Mouse (Mus musculus): ENCODE data around the gene Exo5. TPM values are rescaled to one million over a fixed set of nuclear protein-coding genes. Genes with fewer than 3 reads are reported as not detected.

Gene Exo5
- polyA plus RNA-seq, 1 experiment from 2014 or later, result 27.2 TPM

DNA sequence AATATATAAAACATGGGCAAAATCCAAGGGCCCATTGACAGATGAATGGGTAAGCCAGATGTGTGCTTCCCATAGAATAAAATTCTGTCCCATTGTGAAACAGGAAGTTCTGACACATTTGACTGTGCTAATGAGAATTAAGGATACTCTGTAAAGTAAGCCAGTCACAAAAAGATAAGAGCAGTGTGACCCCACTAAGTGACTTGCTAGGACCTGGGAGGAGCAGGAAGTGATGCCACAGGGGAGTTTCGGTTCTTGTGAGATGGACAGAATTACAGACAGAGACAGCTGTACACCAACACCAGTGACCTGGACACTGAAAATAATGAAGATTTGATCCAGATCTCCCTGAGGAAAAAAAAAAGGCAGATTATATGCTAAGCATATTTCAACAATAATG lies 11.0 kb downstream of the Exo5 start:
- no peaks in the 10 kb centered on the region for H3K27me3 ChIP-seq (ENCODE audit: control insufficient read depth, insufficient read depth, low read length)
- H3K9me3 ChIP-seq (ENCODE audit: control insufficient read depth, low read length), result no peaks in the 10 kb centered on the region
- H3K27ac ChIP-seq (ENCODE audit: low read depth, low read length), result no peak overlapping the region
- no peak overlapping the region for H3K4me2 ChIP-seq (ENCODE audit: low read depth, low read length)
- WGBS, result 84% methylated on average over 1 of the region's 1 CpGs
- ATAC-seq (ENCODE audit: low read depth), result no peak
- no peak overlapping the region for H3K4me3 ChIP-seq (ENCODE audit: low read depth, low read length)
- no peaks in the 10 kb centered on the region for H3K4me1 ChIP-seq (ENCODE audit: control insufficient read depth, insufficient read depth, low read length)
- no peak overlapping the region for H3K9ac ChIP-seq (replicated peaks; ENCODE audit: low read depth, low read length)
- H3K36me3 ChIP-seq (ENCODE audit: control insufficient read depth, insufficient read depth, low read length), result no peaks in the 10 kb centered on the region

DNA sequence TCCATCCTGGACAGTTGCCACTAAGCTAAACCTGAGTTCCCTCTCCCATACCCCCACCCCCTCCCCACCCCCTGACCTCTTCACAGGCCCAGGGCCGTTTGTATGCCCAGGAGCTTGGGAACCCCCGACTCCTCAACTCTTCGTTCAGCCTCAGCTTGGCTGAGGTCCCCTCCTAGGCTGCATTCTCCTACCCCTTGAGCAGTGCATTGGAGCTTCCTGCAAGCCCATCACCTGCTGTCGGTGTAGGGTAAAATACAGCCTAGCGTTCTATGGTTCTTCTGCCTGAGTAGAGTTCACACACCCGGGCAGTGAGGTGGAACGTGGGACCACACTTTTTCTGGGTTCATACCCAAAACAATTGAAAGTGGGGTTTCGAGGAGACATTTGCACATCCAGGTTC lies 11.4 kb downstream of the Exo5 start:
- H3K9me3 ChIP-seq (ENCODE audit: control insufficient read depth, low read length), result no peaks in the 10 kb centered on the region
- H3K4me2 ChIP-seq (ENCODE audit: low read depth, low read length), result no peak overlapping the region
- no peak overlapping the region for H3K27ac ChIP-seq (ENCODE audit: low read depth, low read length)
- no peaks in the 10 kb centered on the region for H3K27me3 ChIP-seq (ENCODE audit: control insufficient read depth, insufficient read depth, low read length)
- H3K9ac ChIP-seq (replicated peaks; ENCODE audit: low read depth, low read length), result no peak overlapping the region
- no peaks in the 10 kb centered on the region for H3K36me3 ChIP-seq (ENCODE audit: control insufficient read depth, insufficient read depth, low read length)
- WGBS, result 77% methylated on average over 8 of the region's 8 CpGs
- no peak for ATAC-seq (ENCODE audit: low read depth)
- H3K4me1 ChIP-seq (ENCODE audit: control insufficient read depth, insufficient read depth, low read length), result no peaks in the 10 kb centered on the region
- no peak overlapping the region for H3K4me3 ChIP-seq (ENCODE audit: low read depth, low read length)

DNA sequence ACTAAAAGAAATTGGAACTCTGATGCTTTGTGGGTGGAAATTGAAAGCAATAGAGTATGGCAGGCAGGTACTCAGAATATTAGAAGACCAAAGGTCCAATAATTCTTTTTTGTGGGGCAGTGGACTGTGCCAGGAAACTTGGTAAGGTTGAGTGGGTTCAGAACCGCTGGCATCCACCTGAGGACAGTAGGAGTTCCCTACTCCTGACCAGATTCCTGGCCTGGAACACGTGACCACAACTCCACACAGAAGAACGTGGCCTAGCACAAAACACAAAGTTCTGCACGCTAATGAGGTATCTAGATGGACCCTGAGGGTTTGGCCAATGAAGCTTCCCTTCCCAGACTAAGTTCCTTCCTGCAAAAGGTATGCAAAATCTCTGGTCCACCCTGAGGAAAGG lies 12.0 kb downstream of the Exo5 start:
- Histone ChIP-seq H3K4me2 (ENCODE audit: low read depth, low read length) (no peak overlapping the region), H3K9me3 (ENCODE audit: control insufficient read depth, low read length) (no peaks in the 10 kb centered on the region), H3K9ac (replicated peaks; ENCODE audit: low read depth, low read length) (no peak overlapping the region), H3K4me3 (ENCODE audit: low read depth, low read length) (no peak overlapping the region), H3K27ac (ENCODE audit: low read depth, low read length) (no peak overlapping the region), H3K27me3 (ENCODE audit: control insufficient read depth, insufficient read depth, low read length) (no peaks in the 10 kb centered on the region), H3K4me1 (ENCODE audit: control insufficient read depth, insufficient read depth, low read length) (no peaks in the 10 kb centered on the region), H3K36me3 (ENCODE audit: control insufficient read depth, insufficient read depth, low read length) (no peaks in the 10 kb centered on the region)
- no peak for ATAC-seq (ENCODE audit: low read depth)
- WGBS, result 49% methylated on average over 4 of the region's 4 CpGs

DNA sequence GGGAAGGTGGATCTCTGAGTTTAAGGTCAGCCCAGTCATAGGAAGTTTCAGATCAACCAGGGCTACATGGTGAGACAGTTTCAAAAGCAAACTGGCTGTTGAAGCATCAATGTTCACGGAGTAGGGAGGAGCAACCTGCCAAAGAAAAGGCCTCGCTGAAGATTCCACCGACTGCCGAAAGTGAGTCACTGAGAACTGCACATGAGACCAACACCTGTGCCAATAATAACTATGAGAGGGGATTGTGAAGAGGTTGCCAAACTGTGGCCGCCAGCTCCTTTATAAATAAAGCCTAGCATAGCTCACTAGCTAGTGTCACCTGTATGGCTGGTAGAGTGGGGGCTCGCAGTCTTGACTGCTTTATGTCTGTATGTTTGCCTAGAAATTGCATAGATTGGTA lies 13.7 kb downstream of the Exo5 start:
- 91% methylated on average over 6 of the region's 6 CpGs for WGBS
- Histone ChIP-seq H3K9me3 (ENCODE audit: control insufficient read depth, low read length) (no peaks in the 10 kb centered on the region), H3K9ac (replicated peaks; ENCODE audit: low read depth, low read length) (no peak overlapping the region), H3K4me1 (ENCODE audit: control insufficient read depth, insufficient read depth, low read length) (no peaks in the 10 kb centered on the region), H3K4me2 (ENCODE audit: low read depth, low read length) (no peak overlapping the region), H3K36me3 (ENCODE audit: control insufficient read depth, insufficient read depth, low read length) (no peaks in the 10 kb centered on the region), H3K27ac (ENCODE audit: low read depth, low read length) (no peak overlapping the region), H3K4me3 (ENCODE audit: low read depth, low read length) (no peak overlapping the region), H3K27me3 (ENCODE audit: control insufficient read depth, insufficient read depth, low read length) (no peaks in the 10 kb centered on the region)
- no peak for ATAC-seq (ENCODE audit: low read depth)

DNA sequence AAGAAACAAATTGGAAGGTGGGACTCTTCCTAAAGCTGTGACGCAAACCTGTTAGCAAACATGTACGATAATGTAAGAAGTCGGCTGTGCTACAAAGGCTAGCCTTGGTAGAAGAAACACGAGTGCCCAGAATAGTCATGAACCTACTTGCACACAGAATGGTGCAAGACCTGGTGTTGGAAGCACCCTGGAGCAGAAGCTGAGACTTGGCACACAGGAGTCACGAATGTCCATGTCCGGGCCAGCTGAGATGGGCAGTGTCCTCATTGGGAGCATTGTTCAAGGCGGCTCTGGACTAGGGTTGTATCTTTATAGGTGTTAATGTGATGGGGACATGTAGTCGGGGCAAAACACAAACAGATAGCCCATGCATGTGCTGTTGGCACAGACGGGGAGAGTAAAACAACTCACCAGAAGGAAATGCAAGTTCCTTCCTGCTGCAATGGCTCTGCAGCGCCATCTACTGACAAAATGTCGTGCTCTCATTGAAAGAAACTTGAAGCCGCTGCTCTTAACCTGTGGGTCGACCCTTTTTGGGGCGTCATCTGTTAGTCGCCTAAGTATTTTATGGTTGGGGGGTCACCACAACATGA lies 15.2 kb downstream of the Exo5 start:
- H3K9me3 ChIP-seq (ENCODE audit: control insufficient read depth, low read length), result no peaks in the 10 kb centered on the region
- ATAC-seq (ENCODE audit: low read depth), result peak; percentile 49; the same call in 1 of the 2 replicates
- WGBS, result 35% methylated on average over 15 of the region's 15 CpGs
- H3K36me3 ChIP-seq (ENCODE audit: control insufficient read depth, insufficient read depth, low read length), result no peaks in the 10 kb centered on the region
- H3K9ac ChIP-seq (replicated peaks; ENCODE audit: low read depth, low read length), result no peak overlapping the region
- H3K4me2 ChIP-seq (ENCODE audit: low read depth, low read length), result no peak overlapping the region
- H3K27ac ChIP-seq (ENCODE audit: low read depth, low read length), result no peak overlapping the region
- H3K4me3 ChIP-seq (ENCODE audit: low read depth, low read length), result no peak overlapping the region
- H3K4me1 ChIP-seq (ENCODE audit: control insufficient read depth, insufficient read depth, low read length), result no peaks in the 10 kb centered on the region
- no peaks in the 10 kb centered on the region for H3K27me3 ChIP-seq (ENCODE audit: control insufficient read depth, insufficient read depth, low read length)

DNA sequence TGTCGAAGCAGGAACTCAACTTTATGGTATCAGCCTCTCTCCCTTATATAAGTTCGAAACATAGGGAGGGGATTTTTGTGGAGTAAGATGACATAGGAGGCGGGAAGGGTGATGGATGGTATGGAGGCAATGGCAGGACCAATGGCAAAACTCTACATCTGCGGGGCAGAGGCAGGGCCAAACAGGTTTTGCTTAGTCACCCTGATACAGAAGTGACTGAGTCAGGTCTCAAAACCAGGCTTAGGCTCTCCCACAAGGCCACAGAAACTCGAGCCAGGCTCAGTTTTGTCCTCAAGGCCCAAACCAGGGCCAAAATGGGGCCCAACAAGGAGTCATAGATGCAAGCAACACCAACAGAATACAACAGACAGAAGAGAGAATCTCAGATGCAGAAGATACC lies 19.2 kb downstream of the Exo5 start:
- Histone ChIP-seq H3K27me3 (ENCODE audit: control insufficient read depth, insufficient read depth, low read length) (no peaks in the 10 kb centered on the region), H3K4me2 (ENCODE audit: low read depth, low read length) (no peak overlapping the region), H3K36me3 (ENCODE audit: control insufficient read depth, insufficient read depth, low read length) (no peaks in the 10 kb centered on the region), H3K9me3 (ENCODE audit: control insufficient read depth, low read length) (no peaks in the 10 kb centered on the region), H3K4me3 (ENCODE audit: low read depth, low read length) (no peak overlapping the region), H3K27ac (ENCODE audit: low read depth, low read length) (no peak overlapping the region), H3K9ac (replicated peaks; ENCODE audit: low read depth, low read length) (no peak overlapping the region), H3K4me1 (ENCODE audit: control insufficient read depth, insufficient read depth, low read length) (no peaks in the 10 kb centered on the region)
- no peak for ATAC-seq (ENCODE audit: low read depth)
- WGBS, result 81% methylated on average over 5 of the region's 5 CpGs

DNA sequence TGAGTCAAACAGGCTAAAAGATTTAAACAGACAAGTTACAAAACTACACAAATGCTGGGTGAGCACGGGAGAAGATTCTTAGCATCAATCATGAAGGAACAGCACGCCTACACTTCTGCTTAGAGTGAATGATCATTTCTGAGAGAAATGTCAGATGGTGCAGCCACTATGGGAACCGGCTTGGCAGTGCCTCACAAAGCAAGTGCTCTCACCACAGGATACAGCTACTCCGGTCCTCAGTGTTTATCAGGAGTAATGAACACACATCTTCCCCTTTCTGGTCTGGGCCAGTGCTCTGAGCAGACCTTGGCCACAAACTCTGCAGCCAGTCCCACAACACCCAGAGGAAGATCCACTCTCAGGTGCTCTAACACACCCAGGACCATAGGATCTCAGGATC lies 20.3 kb downstream of the Exo5 start:
- 73% methylated on average over 4 of the region's 4 CpGs for WGBS
- H3K36me3 ChIP-seq (ENCODE audit: control insufficient read depth, insufficient read depth, low read length), result no peaks in the 10 kb centered on the region
- no peak overlapping the region for H3K27ac ChIP-seq (ENCODE audit: low read depth, low read length)
- H3K4me3 ChIP-seq (ENCODE audit: low read depth, low read length), result no peak overlapping the region
- H3K4me1 ChIP-seq (ENCODE audit: control insufficient read depth, insufficient read depth, low read length), result no peaks in the 10 kb centered on the region
- H3K27me3 ChIP-seq (ENCODE audit: control insufficient read depth, insufficient read depth, low read length), result no peaks in the 10 kb centered on the region
- no peak overlapping the region for H3K9ac ChIP-seq (replicated peaks; ENCODE audit: low read depth, low read length)
- ATAC-seq (ENCODE audit: low read depth), result no peak
- no peak overlapping the region for H3K4me2 ChIP-seq (ENCODE audit: low read depth, low read length)
- H3K9me3 ChIP-seq (ENCODE audit: control insufficient read depth, low read length), result no peaks in the 10 kb centered on the region

DNA sequence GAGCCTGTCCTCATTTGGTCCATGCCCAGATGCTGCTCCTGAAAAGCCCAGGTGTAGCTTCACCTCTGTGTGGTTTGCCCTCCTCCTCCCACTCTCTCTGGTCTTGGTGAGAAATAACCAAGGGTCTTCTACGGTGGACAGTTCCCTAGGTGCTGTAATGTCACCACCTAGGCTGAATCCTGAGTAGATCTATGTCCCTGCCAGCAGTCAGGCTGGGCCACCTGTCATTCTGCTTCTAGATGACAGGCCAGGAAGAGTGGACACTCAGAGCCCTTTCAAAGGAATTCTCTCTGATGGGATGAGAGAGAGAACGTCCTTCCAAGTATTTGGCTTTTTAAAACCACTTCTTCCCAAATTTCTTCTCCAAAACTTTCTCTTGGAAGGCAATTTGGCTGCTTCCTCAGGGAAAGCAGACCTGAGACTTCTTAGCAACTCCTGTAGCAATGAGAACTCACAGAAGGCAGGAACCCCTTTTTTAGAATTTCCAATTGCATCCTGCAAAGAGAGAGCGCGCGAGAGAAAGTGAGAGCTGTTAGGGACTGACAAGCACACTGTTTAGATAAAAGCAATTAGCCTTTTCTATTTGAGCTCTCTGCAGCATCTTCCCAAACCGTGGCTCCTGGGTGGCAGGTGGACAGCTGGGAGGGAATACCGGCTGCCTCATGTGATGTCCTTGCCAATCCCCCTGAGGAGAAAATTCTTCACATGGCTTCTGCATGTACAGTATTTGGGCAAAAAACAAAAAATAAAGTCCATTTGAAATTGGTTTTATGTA lies 28.8 kb downstream of the Exo5 start:
- no peak for ATAC-seq (ENCODE audit: low read depth)
- Histone ChIP-seq H3K9ac (replicated peaks; ENCODE audit: low read depth, low read length) (no peak overlapping the region), H3K4me3 (ENCODE audit: low read depth, low read length) (no peak overlapping the region), H3K27me3 (ENCODE audit: control insufficient read depth, insufficient read depth, low read length) (no peaks in the 10 kb centered on the region), H3K4me2 (ENCODE audit: low read depth, low read length) (no peak overlapping the region), H3K4me1 (ENCODE audit: control insufficient read depth, insufficient read depth, low read length) (no peaks in the 10 kb centered on the region), H3K36me3 (ENCODE audit: control insufficient read depth, insufficient read depth, low read length) (no peaks in the 10 kb centered on the region), H3K27ac (ENCODE audit: low read depth, low read length) (no peak overlapping the region), H3K9me3 (ENCODE audit: control insufficient read depth, low read length) (no peaks in the 10 kb centered on the region)
- WGBS, result 83% methylated on average over 7 of the region's 7 CpGs

DNA sequence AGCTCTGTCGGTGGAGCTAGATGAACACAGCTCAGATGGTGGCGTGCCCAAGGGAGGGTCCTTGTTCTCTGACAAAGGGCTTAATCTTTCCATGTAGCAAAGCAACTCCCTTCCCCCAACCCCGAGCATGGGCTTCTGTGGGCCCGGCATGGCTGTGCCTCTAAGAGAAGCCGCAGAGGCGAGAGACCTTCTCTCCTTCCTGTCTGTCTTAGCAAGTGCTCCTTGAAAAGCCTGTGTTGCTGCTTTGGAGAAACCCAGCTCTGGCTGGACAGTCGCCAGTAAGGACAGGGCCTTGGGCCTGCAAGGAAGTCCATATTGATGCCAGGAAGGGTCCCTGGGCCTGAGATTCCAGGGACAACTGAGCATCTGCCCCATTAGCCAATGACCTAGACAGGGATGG lies 29.6 kb downstream of the Exo5 start:
- no peaks in the 10 kb centered on the region for H3K36me3 ChIP-seq (ENCODE audit: control insufficient read depth, insufficient read depth, low read length)
- H3K9me3 ChIP-seq (ENCODE audit: control insufficient read depth, low read length), result no peaks in the 10 kb centered on the region
- no peak overlapping the region for H3K4me2 ChIP-seq (ENCODE audit: low read depth, low read length)
- no peak overlapping the region for H3K4me3 ChIP-seq (ENCODE audit: low read depth, low read length)
- WGBS, result 83% methylated on average over 7 of the region's 7 CpGs
- no peaks in the 10 kb centered on the region for H3K27me3 ChIP-seq (ENCODE audit: control insufficient read depth, insufficient read depth, low read length)
- ATAC-seq (ENCODE audit: low read depth), result no peak
- H3K27ac ChIP-seq (ENCODE audit: low read depth, low read length), result no peak overlapping the region
- H3K9ac ChIP-seq (replicated peaks; ENCODE audit: low read depth, low read length), result no peak overlapping the region
- no peaks in the 10 kb centered on the region for H3K4me1 ChIP-seq (ENCODE audit: control insufficient read depth, insufficient read depth, low read length)

Measured in neural tube, embryonic 14.5 days (tissue).